In the genomic region with DNA sequence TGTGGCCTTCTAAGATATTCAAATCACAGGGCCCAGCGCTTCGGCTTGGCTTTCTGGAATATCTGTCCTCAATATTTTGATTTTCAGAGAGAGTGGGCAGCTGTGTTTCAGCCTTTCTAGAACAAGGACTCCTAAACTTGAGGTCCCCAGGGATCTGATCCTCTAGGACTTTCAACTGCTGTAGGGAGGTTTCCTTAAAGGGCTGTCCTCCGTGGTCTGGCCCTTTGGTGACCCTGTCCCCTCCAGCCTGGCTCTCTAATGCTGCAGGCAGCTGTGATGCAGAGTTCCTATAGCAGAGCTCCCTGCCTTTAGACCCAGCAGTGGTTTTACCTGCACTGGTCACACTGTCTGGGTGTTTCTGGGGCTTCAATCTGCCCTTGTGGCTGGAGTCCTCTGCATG, we compare ENCODE assay signal across 25 mouse cellular contexts. TPM values are rescaled to one million over a fixed set of nuclear protein-coding genes. Genes with fewer than 3 reads are reported as not detected.
"Had no signal": no experiment of that assay in that cellular context is flagged by ENCODE, and none has a peak within 500 bp of the region (broad histone marks: within the 10 kb centered on the region; RNA-seq: fewer than 3 reads in every experiment).

No protein-coding gene starts in this region.

- H3K9me3 ChIP-seq: embryonic facial prominence, embryonic 12.5 days; embryonic facial prominence, embryonic 15.5 days; forebrain, embryonic 10.5 days; forebrain, embryonic 12.5 days; forebrain, embryonic 13.5 days; forebrain, embryonic 15.5 days had no signal

- H3K4me2 ChIP-seq: embryonic facial prominence, embryonic 12.5 days; embryonic facial prominence, embryonic 15.5 days; forebrain, embryonic 12.5 days; forebrain, embryonic 13.5 days; forebrain, embryonic 15.5 days; heart, embryonic 11.5 days had no signal

- H3K27ac ChIP-seq: embryonic facial prominence, embryonic 12.5 days; embryonic facial prominence, embryonic 15.5 days; forebrain, embryonic 10.5 days; forebrain, embryonic 12.5 days; forebrain, embryonic 13.5 days; forebrain, embryonic 15.5 days; heart, adult 2 months had no signal

- DNase-seq: cerebellum, adult 2 months; cerebellum, adult 8-10 months; cerebellum, postnatal 10 days; cerebellum, postnatal 14 days; cerebellum, postnatal 25 days; cerebellum, postnatal 36 days; embryo, embryonic 11 days; forebrain, postnatal 0 days; gastrocnemius, adult 2 months; gastrocnemius, postnatal 10 days; gastrocnemius, postnatal 14 days; gastrocnemius, postnatal 25 days; gastrocnemius, postnatal 36 days; heart, adult 18-20 months; heart, adult 2 months had no signal

- ATAC-seq: forebrain, embryonic 13.5 days; forebrain, embryonic 14.5 days; forebrain, embryonic 15.5 days; forebrain, embryonic 16.5 days; forebrain, postnatal 0 days had no signal

- H3K9ac ChIP-seq: embryonic facial prominence, embryonic 12.5 days; embryonic facial prominence, embryonic 15.5 days; forebrain, embryonic 12.5 days; forebrain, embryonic 13.5 days; forebrain, embryonic 15.5 days; forebrain, postnatal 0 days had no signal

- H3K27me3 ChIP-seq: embryonic facial prominence, embryonic 12.5 days; embryonic facial prominence, embryonic 15.5 days; forebrain, embryonic 12.5 days; forebrain, embryonic 13.5 days; forebrain, embryonic 15.5 days had no signal

- H3K4me3 ChIP-seq: embryonic facial prominence, embryonic 12.5 days; embryonic facial prominence, embryonic 15.5 days; erythroblast, embryonic 14.5 days; forebrain, embryonic 10.5 days; forebrain, embryonic 12.5 days; forebrain, embryonic 13.5 days; forebrain, embryonic 15.5 days; gastrocnemius, adult 2 months; heart, adult 2 months had no signal

RNA-seq across cellular contexts. Expression of a gene that starts 2.6 kb away (rescaled TPM):
- polyA plus RNA-seq: erythroblast, embryonic 14.5 days had no signal
